Mouse (Mus musculus): ENCODE measurements at regions not wholly inside any gene's neighbourhood (a gene's known extent, or its start where the extent isn't known, plus 50 kb on each side); places are given as distances from the start of the nearest gene placed in this dataset.

GRCm38 (mm10) chr9:87964508-87964907, 233.4 kb upstream of the Tbx18 start:
- Histone ChIP-seq H3K27ac (ENCODE audit: control insufficient read depth, low read depth, low read length) (no peak overlapping the region), H3K9ac (ENCODE audit: control insufficient read depth, low read depth, low read length, poor library complexity, severe bottlenecking) (no peak overlapping the region), H3K4me3 (ENCODE audit: control insufficient read depth in 1 of 2, insufficient read depth in 1 of 2, low read depth in 2 of 2, low read length in 2 of 2) (no peak overlapping the region), H3K36me3 (ENCODE audit: control insufficient read depth in 1 of 2, insufficient read depth in 2 of 2, low read length in 2 of 2) (no peaks in the 10 kb centered on the region), H3K27me3 (ENCODE audit: control insufficient read depth in 1 of 2, insufficient read depth in 2 of 2, low read length in 2 of 2) (no peaks in the 10 kb centered on the region), H3K79me2 (ENCODE audit: control insufficient read depth, insufficient read depth, low read length, poor library complexity) (no peaks in the 10 kb centered on the region), H3K9me3 (replicated peaks; ENCODE audit: insufficient read depth, low read length) (no peaks in the 10 kb centered on the region), H3K4me1 (ENCODE audit: control insufficient read depth in 1 of 2, insufficient read depth in 2 of 2, low read length in 2 of 2) (no peaks in the 10 kb centered on the region)
- TF ChIP-seq GATA1 (IDR thresholded peaks at IDR 0.05; ENCODE audit: low read depth, low read length) (no peak), HCFC1 (IDR thresholded peaks at IDR 0.05; ENCODE audit: low read depth, low read length) (no peak), SIN3A (IDR thresholded peaks at IDR 0.05; ENCODE audit: low read length) (no peak), ZNF384 (IDR thresholded peaks at IDR 0.05; ENCODE audit: low read depth, low read length) (no peak), UBTF (IDR thresholded peaks at IDR 0.05; ENCODE audit: borderline replicate concordance, insufficient read depth, low read depth, low read length) (no peak)
- no peak for DNase-seq (ENCODE audit: low read depth, low spot score)

DNA sequence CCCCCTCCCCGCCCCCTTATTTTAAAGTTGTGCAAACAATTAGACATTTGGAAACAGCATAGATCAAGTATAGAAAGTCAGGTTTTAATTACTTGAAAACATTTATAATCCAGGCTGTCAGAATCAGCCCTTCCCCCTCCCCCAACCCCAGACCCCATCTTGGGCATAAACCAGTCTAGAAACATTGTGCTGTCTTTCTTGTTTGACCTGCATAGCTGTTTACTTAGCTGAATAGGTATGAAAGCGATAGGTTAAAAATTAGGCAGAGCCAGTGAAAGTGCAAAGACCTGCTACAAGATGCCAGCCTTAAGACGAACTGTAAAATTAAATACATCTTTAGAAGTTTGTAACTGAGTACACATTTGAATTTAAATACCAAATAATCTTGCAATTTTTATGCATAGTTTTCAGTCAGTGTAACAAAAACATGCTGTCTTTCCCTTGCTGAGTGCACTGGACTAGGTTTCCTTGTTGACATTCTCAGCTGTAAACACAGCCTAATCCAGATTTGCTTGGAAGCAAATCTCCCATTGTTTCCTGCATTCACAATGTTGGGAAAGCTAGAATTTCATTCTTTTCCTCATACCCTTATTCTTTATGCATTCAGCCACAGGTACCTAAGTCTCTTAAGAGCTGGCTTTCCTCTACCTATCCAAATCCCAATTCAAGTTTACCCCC, 234.2 kb upstream of the Tbx18 start:
- no peaks in the 10 kb centered on the region for H3K36me3 ChIP-seq (ENCODE audit: control insufficient read depth in 1 of 2, insufficient read depth in 2 of 2, low read length in 2 of 2)
- no peaks in the 10 kb centered on the region for H3K27me3 ChIP-seq (ENCODE audit: control insufficient read depth in 1 of 2, insufficient read depth in 2 of 2, low read length in 2 of 2)

DNA sequence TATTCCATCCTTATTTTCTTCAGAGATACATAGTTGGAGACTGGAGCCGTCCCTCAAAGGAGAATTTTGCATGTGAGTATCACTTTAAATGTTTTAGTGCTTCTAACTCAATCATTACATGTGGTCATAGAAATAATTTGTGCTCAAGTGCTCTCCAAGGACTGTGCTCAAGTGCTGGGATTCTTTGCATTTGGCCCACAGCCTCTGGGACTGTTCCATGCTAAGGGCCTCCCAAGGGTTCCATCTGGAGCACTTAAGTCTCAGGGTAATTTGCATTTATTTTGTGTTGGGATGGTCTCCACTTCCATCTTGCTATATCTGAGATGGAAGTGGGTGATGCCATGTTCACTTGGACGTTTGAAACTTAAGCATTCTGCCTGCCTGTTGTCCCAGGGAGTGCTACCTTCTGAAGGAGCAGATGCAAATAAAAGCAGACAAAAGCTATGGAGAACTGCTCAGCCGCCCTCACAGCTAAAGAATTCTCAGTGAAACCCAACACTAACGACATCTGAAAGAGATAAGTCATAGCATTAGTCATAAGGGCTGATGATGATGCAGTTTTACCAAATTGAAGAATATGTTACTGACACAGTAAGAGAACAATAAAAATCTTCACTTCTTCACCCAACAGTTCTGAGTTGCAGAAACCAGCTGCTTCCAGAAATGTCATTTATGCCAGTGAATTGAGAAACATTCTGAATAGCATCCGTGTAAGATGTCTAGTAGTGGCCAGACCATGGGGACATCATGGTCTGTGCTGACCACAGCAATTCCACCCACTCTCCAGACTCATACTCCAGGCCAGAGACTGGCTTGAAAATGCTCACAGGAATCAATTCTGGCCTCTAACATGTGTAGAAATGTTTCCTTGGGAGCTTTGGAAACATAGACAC, 237.4 kb upstream of the Tbx18 start:
- Histone ChIP-seq H3K36me3 (ENCODE audit: control insufficient read depth in 1 of 2, insufficient read depth in 2 of 2, low read length in 2 of 2) (no peaks in the 10 kb centered on the region), H3K9me3 (replicated peaks; ENCODE audit: insufficient read depth, low read length) (no peaks in the 10 kb centered on the region), H3K27me3 (ENCODE audit: control insufficient read depth in 1 of 2, insufficient read depth in 2 of 2, low read length in 2 of 2) (no peaks in the 10 kb centered on the region), H3K27ac (ENCODE audit: control insufficient read depth, low read depth, low read length) (no peak overlapping the region), H3K4me1 (ENCODE audit: control insufficient read depth in 1 of 2, insufficient read depth in 2 of 2, low read length in 2 of 2) (no peaks in the 10 kb centered on the region), H3K9ac (ENCODE audit: control insufficient read depth, low read depth, low read length, poor library complexity, severe bottlenecking) (no peak overlapping the region), H3K4me3 (ENCODE audit: control insufficient read depth in 1 of 2, insufficient read depth in 1 of 2, low read depth in 2 of 2, low read length in 2 of 2) (no peak overlapping the region), H3K79me2 (ENCODE audit: control insufficient read depth, insufficient read depth, low read length, poor library complexity) (no peaks in the 10 kb centered on the region)
- no peak for DNase-seq (ENCODE audit: low read depth, low spot score)
- TF ChIP-seq UBTF (IDR thresholded peaks at IDR 0.05; ENCODE audit: borderline replicate concordance, insufficient read depth, low read depth, low read length) (no peak), ELF1 (IDR thresholded peaks at IDR 0.05; ENCODE audit: low read depth, low read length) (no peak), SIN3A (IDR thresholded peaks at IDR 0.05; ENCODE audit: low read length) (no peak), POLR2AphosphoS2 (IDR thresholded peaks at IDR 0.05; ENCODE audit: low read length) (no peak), MXI1 (IDR thresholded peaks at IDR 0.05; ENCODE audit: low read depth, low read length) (no peak), POLR2A (IDR thresholded peaks at IDR 0.05; ENCODE audit: control insufficient read depth in 1 of 2, insufficient read depth in 1 of 2, low read depth in 1 of 2, low read length in 2 of 2, poor library complexity in 1 of 2) (no peak), SMC3 (IDR thresholded peaks at IDR 0.05; ENCODE audit: low read depth, low read length) (no peak), POLR2AphosphoS5 (IDR thresholded peaks at IDR 0.05; ENCODE audit: borderline replicate concordance, low read depth, low read length) (no peak), E2F4 (IDR thresholded peaks at IDR 0.05; ENCODE audit: borderline replicate concordance, low read depth, low read length) (no peak), TAL1 (IDR thresholded peaks at IDR 0.05; ENCODE audit: low read length) (no peak), ZC3H11A (IDR thresholded peaks at IDR 0.05; ENCODE audit: low read depth, low read length) (no peak), MAFK (IDR thresholded peaks at IDR 0.05; ENCODE audit: borderline replicate concordance, low read depth, low read length) (no peak), KAT2A (conservative IDR thresholded peaks at IDR 0.05; ENCODE audit: low read depth, low read length) (no peak), MAZ (IDR thresholded peaks at IDR 0.05; ENCODE audit: low read depth, low read length) (no peak), MYB (IDR thresholded peaks at IDR 0.05; ENCODE audit: low read depth, low read length) (no peak), NELFE (IDR thresholded peaks at IDR 0.05; ENCODE audit: low read depth, low read length) (no peak)

More for the DNA sequence above, 234.2 kb upstream of the Tbx18 start:
- H3K4me3 ChIP-seq (ENCODE audit: control insufficient read depth in 1 of 2, insufficient read depth in 1 of 2, low read depth in 2 of 2, low read length in 2 of 2), result no peak overlapping the region
- H3K9me3 ChIP-seq (replicated peaks; ENCODE audit: insufficient read depth, low read length), result no peaks in the 10 kb centered on the region
- no peak overlapping the region for H3K9ac ChIP-seq (ENCODE audit: control insufficient read depth, low read depth, low read length, poor library complexity, severe bottlenecking)
- H3K27ac ChIP-seq (ENCODE audit: control insufficient read depth, low read depth, low read length), result no peak overlapping the region
- H3K79me2 ChIP-seq (ENCODE audit: control insufficient read depth, insufficient read depth, low read length, poor library complexity), result no peaks in the 10 kb centered on the region
- H3K4me1 ChIP-seq (ENCODE audit: control insufficient read depth in 1 of 2, insufficient read depth in 2 of 2, low read length in 2 of 2), result no peaks in the 10 kb centered on the region
- TF ChIP-seq TCF12 (IDR thresholded peaks at IDR 0.05; ENCODE audit: low read depth, low read length), result no peak
- TF ChIP-seq ZKSCAN1 (IDR thresholded peaks at IDR 0.05; ENCODE audit: low read depth, low read length), result no peak
- no peak for TF ChIP-seq MXI1 (IDR thresholded peaks at IDR 0.05; ENCODE audit: low read depth, low read length)
- no peak for TF ChIP-seq CHD2 (IDR thresholded peaks at IDR 0.05; ENCODE audit: low read length)
- no peak for TF ChIP-seq POLR2A (IDR thresholded peaks at IDR 0.05; ENCODE audit: control insufficient read depth in 1 of 2, insufficient read depth in 1 of 2, low read depth in 1 of 2, low read length in 2 of 2, poor library complexity in 1 of 2)
- TF ChIP-seq MEF2A (IDR thresholded peaks at IDR 0.05; ENCODE audit: extremely low read depth, insufficient replicate concordance, low read depth, low read length, poor library complexity, severe bottlenecking), result no peak
- no peak for TF ChIP-seq UBTF (IDR thresholded peaks at IDR 0.05; ENCODE audit: borderline replicate concordance, insufficient read depth, low read depth, low read length)
- TF ChIP-seq GABPA (IDR thresholded peaks at IDR 0.05; ENCODE audit: low read depth, low read length), result no peak
- TF ChIP-seq SIN3A (IDR thresholded peaks at IDR 0.05; ENCODE audit: low read length), result no peak
- no peak for TF ChIP-seq KAT2A (conservative IDR thresholded peaks at IDR 0.05; ENCODE audit: low read depth, low read length)
- TF ChIP-seq CHD1 (IDR thresholded peaks at IDR 0.05; ENCODE audit: low read depth, low read length), result no peak
- TF ChIP-seq NRF1 (IDR thresholded peaks at IDR 0.05; ENCODE audit: insufficient read depth, low read depth, low read length, poor library complexity, severe bottlenecking), result no peak
- no peak for TF ChIP-seq BHLHE40 (IDR thresholded peaks at IDR 0.05; ENCODE audit: borderline replicate concordance, low read depth, low read length)
- no peak for DNase-seq (ENCODE audit: low read depth, low spot score)
